Mouse (Mus musculus): Measurements from ENCODE around the gene Dnajb4. TPM values are rescaled to one million over a fixed set of nuclear protein-coding genes. Genes with fewer than 3 reads are reported as not detected.

Gene Dnajb4
- polyA plus RNA-seq, 1 experiment from 2014 or later, result 20.1 TPM

DNA sequence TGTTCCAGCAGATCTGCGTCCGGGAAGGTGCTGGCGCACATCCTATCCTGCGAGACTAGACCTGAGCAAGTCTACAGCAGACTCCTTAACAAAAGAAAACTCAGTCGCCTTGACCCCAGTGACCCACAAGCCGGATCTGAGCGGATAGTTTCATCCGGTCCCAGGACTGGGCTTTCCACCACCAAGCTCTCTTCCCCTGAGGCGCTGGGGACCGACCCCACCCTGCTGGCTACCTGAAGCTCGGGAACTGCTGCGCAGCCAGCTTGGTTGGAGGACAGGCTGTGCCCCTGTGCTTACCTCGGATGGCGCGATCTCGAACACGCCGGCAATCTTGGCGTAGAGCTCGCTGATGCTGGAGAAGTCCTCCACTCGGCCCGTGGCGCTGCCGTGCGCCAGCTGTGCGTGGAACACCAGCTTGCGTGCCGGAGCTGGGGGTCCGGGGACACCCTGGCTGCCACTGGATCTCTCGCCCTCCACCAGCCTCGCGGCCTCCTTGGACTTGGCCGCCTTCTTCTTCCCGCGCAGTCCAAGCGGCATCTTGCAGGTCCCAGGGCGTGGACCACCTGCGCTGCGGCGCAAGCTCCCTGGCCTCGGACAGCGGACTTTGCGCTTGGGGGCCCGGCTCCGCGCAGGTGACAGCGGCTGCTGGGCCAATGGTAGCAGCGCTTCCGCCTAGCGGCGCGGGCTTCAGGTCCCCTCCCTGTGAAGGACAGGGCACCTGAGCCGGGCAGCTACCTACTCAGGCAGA is 44.6 kb downstream of the Dnajb4 start:
- 0 out of 2 replicates have a peak, but pooled peaks cover 6% of the 10 kb centered on the region for H3K9me3 ChIP-seq (replicated peaks)
- peak overlapping the region; percentile 79 for H3K27ac ChIP-seq (replicated peaks)
- H3K4me3 ChIP-seq, result peak overlapping the region; percentile 68
- 2% methylated on average over 53 of the region's 53 CpGs for WGBS
- H3K27me3 ChIP-seq (ENCODE audit: low read depth, poor library complexity, severe bottlenecking), result peaks cover 50% of the 10 kb centered on the region
- DNase-seq (ENCODE audit: low spot score), result peak; percentile 56
- H3K4me1 ChIP-seq, result peaks cover 26% of the 10 kb centered on the region
- no peaks in the 10 kb centered on the region for H3K36me3 ChIP-seq

GRCm38 (mm10) chr3:152165014-152165350 is 45.1 kb downstream of the Dnajb4 start:
- Histone ChIP-seq H3K27me3 (ENCODE audit: low read depth, poor library complexity, severe bottlenecking) (peaks cover 52% of the 10 kb centered on the region), H3K9me3 (replicated peaks) (0 out of 2 replicates have a peak, but pooled peaks cover 6% of the 10 kb centered on the region), H3K36me3 (no peaks in the 10 kb centered on the region), H3K4me3 (peak overlapping the region; percentile 68), H3K4me1 (peaks cover 26% of the 10 kb centered on the region), H3K27ac (replicated peaks) (peak overlapping the region; percentile 79; the same call in 1 of the 2 replicates)
- WGBS, result 29% methylated on average over 9 of the region's 9 CpGs
- no peak for DNase-seq (ENCODE audit: low spot score)

- H3K27me3 ChIP-seq (ENCODE audit: low read depth, poor library complexity, severe bottlenecking), result peaks cover 52% of the 10 kb centered on the region
- WGBS, result 89% methylated on average over 8 of the region's 8 CpGs
Observed at GRCm38 (mm10) chr3:152163320-152163719, 46.8 kb downstream of the Dnajb4 start.

DNA sequence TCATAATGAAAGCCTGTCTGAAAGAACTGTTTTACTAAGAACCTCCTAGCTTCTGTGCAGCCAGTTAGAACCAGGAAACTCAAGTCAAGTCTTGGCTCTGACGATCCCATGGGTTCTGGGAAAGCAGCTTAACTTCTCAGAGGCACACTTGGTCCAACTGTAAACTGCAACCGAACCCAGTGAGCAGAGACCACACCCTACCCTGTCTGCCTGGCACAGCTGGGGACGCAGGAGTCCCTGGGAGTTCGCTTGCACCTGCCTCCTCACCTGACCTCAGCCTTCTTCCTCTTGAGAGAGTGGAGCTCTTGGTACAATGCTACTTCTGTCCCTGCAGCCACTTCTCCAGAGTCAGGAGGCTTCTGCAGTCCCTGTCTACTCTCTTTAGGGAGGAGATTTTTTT is 49.5 kb downstream of the Dnajb4 start:
- H3K9me3 ChIP-seq (replicated peaks), result no peaks in the 10 kb centered on the region
- H3K36me3 ChIP-seq, result no peaks in the 10 kb centered on the region
- no peak for DNase-seq (ENCODE audit: low spot score)
- H3K27ac ChIP-seq (replicated peaks), result no peak overlapping the region
- peaks cover 6% of the 10 kb centered on the region for H3K4me1 ChIP-seq
- WGBS, result 48% methylated on average over 4 of the region's 4 CpGs
- no peak overlapping the region for H3K4me3 ChIP-seq
- H3K27me3 ChIP-seq (ENCODE audit: low read depth, poor library complexity, severe bottlenecking), result peaks cover 28% of the 10 kb centered on the region

More at GRCm38 (mm10) chr3:152163320-152163719, 46.8 kb downstream of the Dnajb4 start:
- no peak overlapping the region for H3K4me3 ChIP-seq
- no peaks in the 10 kb centered on the region for H3K36me3 ChIP-seq
- H3K27ac ChIP-seq (replicated peaks), result no peak overlapping the region
- no peak for DNase-seq (ENCODE audit: low spot score)
- H3K4me1 ChIP-seq, result peaks cover 26% of the 10 kb centered on the region
- no peaks in the 10 kb centered on the region for H3K9me3 ChIP-seq (replicated peaks)

DNA sequence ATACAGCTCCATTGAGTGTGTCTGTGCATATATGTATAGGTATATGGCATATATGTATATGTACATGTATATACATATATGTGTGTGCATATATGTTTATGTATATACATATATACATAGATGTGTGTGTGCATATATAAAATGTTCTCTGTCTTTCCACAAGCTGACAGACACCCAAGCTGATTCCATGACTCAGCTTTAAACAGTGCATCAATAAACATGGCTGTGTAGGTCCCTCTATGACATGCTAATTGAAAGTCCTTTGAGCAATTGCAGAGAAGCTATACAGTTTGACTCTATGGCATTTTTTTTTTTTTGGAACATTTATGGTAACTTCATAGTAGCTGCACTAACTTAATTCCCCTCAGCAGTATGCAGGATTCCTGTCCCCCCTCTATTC is 50.8 kb downstream of the Dnajb4 start:
- H3K4me3 ChIP-seq, result no peak overlapping the region
- DNase-seq (ENCODE audit: low spot score), result no peak
- H3K36me3 ChIP-seq, result no peaks in the 10 kb centered on the region
- peaks cover 16% of the 10 kb centered on the region for H3K27me3 ChIP-seq (ENCODE audit: low read depth, poor library complexity, severe bottlenecking)
- H3K27ac ChIP-seq (replicated peaks), result no peak overlapping the region
- H3K9me3 ChIP-seq (replicated peaks), result no peaks in the 10 kb centered on the region
- H3K4me1 ChIP-seq, result 0 out of 2 replicates have a peak, but pooled peaks cover 2% of the 10 kb centered on the region

DNA sequence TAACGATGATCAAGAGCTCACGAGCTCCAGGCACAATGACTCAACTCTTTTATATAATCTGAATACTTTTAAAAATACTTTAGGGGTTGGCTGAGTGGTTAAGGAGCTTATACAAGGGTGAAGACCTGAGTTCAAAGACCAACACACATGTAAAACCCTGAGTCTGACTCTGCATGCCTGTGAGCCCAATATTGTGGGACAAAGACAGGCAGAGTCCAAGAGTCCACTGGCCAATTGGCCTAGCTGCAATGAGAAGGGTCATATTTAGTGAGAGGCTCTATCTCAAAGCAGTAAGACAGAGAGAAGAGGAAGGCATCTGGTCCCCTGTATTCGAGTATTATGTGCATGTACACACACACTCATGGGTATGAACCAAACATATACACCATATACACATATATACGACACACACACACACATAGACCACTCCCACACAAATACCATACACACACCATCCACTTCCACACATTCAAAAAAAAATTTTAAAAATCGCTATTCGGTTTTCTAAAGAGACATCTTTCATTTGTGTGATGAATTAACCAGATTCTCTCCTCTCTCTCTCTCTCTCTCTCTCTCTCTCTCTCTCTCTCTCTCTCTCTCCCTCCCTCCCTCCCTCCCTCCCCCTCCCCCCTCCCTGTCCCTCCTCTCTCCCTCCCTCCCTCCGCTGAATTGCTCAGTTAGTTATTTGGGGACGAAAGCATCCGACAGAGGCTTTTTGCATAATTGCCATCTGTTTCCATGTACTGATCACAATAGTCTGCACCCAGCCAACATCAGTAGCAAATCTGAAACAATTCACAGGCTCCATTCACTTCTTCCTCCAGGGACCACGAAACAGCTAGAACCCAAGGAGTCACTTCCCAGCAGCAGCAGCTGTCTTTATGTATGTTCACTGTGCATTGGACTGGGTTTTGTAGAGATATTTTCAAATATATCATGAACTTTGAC is 51.5 kb downstream of the Dnajb4 start:
- Histone ChIP-seq H3K9me3 (replicated peaks) (no peaks in the 10 kb centered on the region), H3K27ac (replicated peaks) (no peak overlapping the region), H3K4me1 (0 out of 2 replicates have a peak, but pooled peaks cover 2% of the 10 kb centered on the region), H3K36me3 (no peaks in the 10 kb centered on the region), H3K27me3 (ENCODE audit: low read depth, poor library complexity, severe bottlenecking) (peaks cover 11% of the 10 kb centered on the region; the same call in 1 of the 2 replicates), H3K4me3 (no peak overlapping the region)
- 81% methylated on average over 10 of the region's 10 CpGs for WGBS
- no peak for DNase-seq (ENCODE audit: low spot score)

- Histone ChIP-seq H3K27ac (replicated peaks) (no peak overlapping the region), H3K4me1 (peaks cover 4% of the 10 kb centered on the region; the same call in 1 of the 2 replicates), H3K36me3 (no peaks in the 10 kb centered on the region), H3K27me3 (ENCODE audit: low read depth, poor library complexity, severe bottlenecking) (0 out of 2 replicates have a peak, but pooled peaks cover 6% of the 10 kb centered on the region), H3K4me3 (no peak overlapping the region), H3K9me3 (replicated peaks) (no peaks in the 10 kb centered on the region)
- 65% methylated on average over 23 of the region's 23 CpGs for WGBS
- no peak for DNase-seq (ENCODE audit: low spot score)
Observed at GRCm38 (mm10) chr3:152156816-152157496, 53.1 kb downstream of the Dnajb4 start.

GRCm38 (mm10) chr3:152155296-152155948 is 54.7 kb downstream of the Dnajb4 start:
- WGBS, result 57% methylated on average over 11 of the region's 11 CpGs
- no peak overlapping the region for H3K4me3 ChIP-seq
- no peaks in the 10 kb centered on the region for H3K9me3 ChIP-seq (replicated peaks)
- H3K36me3 ChIP-seq, result no peaks in the 10 kb centered on the region
- no peak overlapping the region for H3K27ac ChIP-seq (replicated peaks)
- H3K27me3 ChIP-seq (ENCODE audit: low read depth, poor library complexity, severe bottlenecking), result 0 out of 2 replicates have a peak, but pooled peaks cover 1% of the 10 kb centered on the region
- DNase-seq (ENCODE audit: low spot score), result no peak
- H3K4me1 ChIP-seq, result peaks cover 5% of the 10 kb centered on the region; the same call in 1 of the 2 replicates

GRCm38 (mm10) chr3:152154095-152154494 is 56.0 kb downstream of the Dnajb4 start:
- H3K36me3 ChIP-seq, result no peaks in the 10 kb centered on the region
- 87% methylated on average over 5 of the region's 5 CpGs for WGBS
- H3K27me3 ChIP-seq (ENCODE audit: low read depth, poor library complexity, severe bottlenecking), result no peaks in the 10 kb centered on the region
- H3K27ac ChIP-seq (replicated peaks), result no peak overlapping the region
- no peak overlapping the region for H3K4me3 ChIP-seq
- H3K9me3 ChIP-seq (replicated peaks), result no peaks in the 10 kb centered on the region
- DNase-seq (ENCODE audit: low spot score), result no peak
- peaks cover 5% of the 10 kb centered on the region; the same call in 1 of the 2 replicates for H3K4me1 ChIP-seq

DNA sequence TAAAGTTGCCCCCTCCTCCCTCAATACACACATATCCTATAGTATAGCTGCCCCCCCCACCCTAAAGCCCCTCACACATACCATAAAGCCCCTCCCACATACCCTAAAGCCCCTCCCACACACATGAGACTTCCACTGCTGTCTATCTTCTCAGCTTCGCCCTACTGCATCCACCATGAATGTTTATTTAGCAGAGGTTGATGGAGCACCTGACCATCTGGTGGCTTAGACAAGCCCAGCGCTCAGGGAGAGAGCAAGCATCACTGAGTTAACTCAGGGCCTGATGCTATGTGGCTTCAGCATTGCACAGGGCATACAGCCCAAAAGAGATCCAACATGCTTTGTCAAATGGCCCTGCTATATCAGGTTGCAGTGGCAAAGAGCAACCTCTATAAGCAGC is 57.0 kb downstream of the Dnajb4 start:
- H3K4me3 ChIP-seq, result no peak overlapping the region
- no peaks in the 10 kb centered on the region for H3K27me3 ChIP-seq (ENCODE audit: low read depth, poor library complexity, severe bottlenecking)
- WGBS, result 91% methylated on average over 2 of the region's 2 CpGs
- no peak overlapping the region for H3K27ac ChIP-seq (replicated peaks)
- H3K36me3 ChIP-seq, result no peaks in the 10 kb centered on the region
- H3K9me3 ChIP-seq (replicated peaks), result no peaks in the 10 kb centered on the region
- H3K4me1 ChIP-seq, result peaks cover 5% of the 10 kb centered on the region; the same call in 1 of the 2 replicates
- DNase-seq (ENCODE audit: low spot score), result no peak

- 84% methylated on average over 1 of the region's 1 CpGs for WGBS
- no peaks in the 10 kb centered on the region for H3K27me3 ChIP-seq (ENCODE audit: low read depth, poor library complexity, severe bottlenecking)
- H3K4me3 ChIP-seq, result no peak overlapping the region
- H3K27ac ChIP-seq (replicated peaks), result no peak overlapping the region
- DNase-seq (ENCODE audit: low spot score), result no peak
- peaks cover 5% of the 10 kb centered on the region; the same call in 1 of the 2 replicates for H3K4me1 ChIP-seq
- H3K36me3 ChIP-seq, result no peaks in the 10 kb centered on the region
- H3K9me3 ChIP-seq (replicated peaks), result no peaks in the 10 kb centered on the region
Observed at GRCm38 (mm10) chr3:152152483-152152804, 57.7 kb downstream of the Dnajb4 start.

Measured in midbrain, embryonic 10.5 days (tissue).